Mouse (Mus musculus) thymus, adult 2 months (tissue): ENCODE results near the gene Gpn3. TPM values are rescaled to one million over a fixed set of nuclear protein-coding genes. Genes with fewer than 3 reads are reported as not detected.

ENCODE experiments used
- DNase-seq: peaks from one replicate; pipeline ENCODE4 v3.0.0; 2021
- H3K27ac ChIP-seq: fragments of 200-500 bp; 2 replicates; pipeline ENCODE4 v1.5.1; 2012; ENCODE audit warnings: low read length, control low read depth; ENCODE audit not compliant: control insufficient read depth, insufficient read depth
- H3K27me3 ChIP-seq: fragments of 200-500 bp; 2 replicates; pipeline ENCODE4 v1.6.1; 2012; ENCODE audit warnings: mild to moderate bottlenecking, low read length, moderate library complexity, mixed read lengths; ENCODE audit not compliant: control insufficient read depth, insufficient read depth
- H3K36me3 ChIP-seq: fragments of 200-500 bp; 2 replicates; pipeline ENCODE4 v1.6.1; 2012; ENCODE audit warnings: mild to moderate bottlenecking, low read length, moderate library complexity; ENCODE audit not compliant: control insufficient read depth, insufficient read depth
- H3K4me1 ChIP-seq: fragments of 200-500 bp; replicated peaks from 2 replicates; pipeline ENCODE4 v1.6.1; 2012; ENCODE audit warnings: low read length; ENCODE audit not compliant: control insufficient read depth, insufficient read depth
- H3K4me3 ChIP-seq: fragments of 200-500 bp; 2 replicates; pipeline ENCODE4 v1.5.1; 2012; ENCODE audit warnings: mild to moderate bottlenecking, low read length, control low read depth, moderate library complexity; ENCODE audit not compliant: control insufficient read depth, insufficient read depth
- CTCF ChIP-seq: fragments of 200-500 bp; IDR thresholded peaks from 2 replicates; pipeline ENCODE4 v1.5.1; 2012; ENCODE audit warnings: mild to moderate bottlenecking, control low read depth, low read length, moderate library complexity, borderline replicate concordance; ENCODE audit not compliant: control insufficient read depth, poor library complexity, insufficient read depth; ENCODE audit errors: extremely low read depth
- POLR2A ChIP-seq: fragments of 200-500 bp; IDR thresholded peaks from 2 replicates; pipeline ENCODE4 v1.6.1; 2012; ENCODE audit warnings: mild to moderate bottlenecking, low read length, control low read depth, moderate library complexity; ENCODE audit not compliant: control insufficient read depth, poor library complexity, insufficient read depth; ENCODE audit errors: extremely low read depth
- WGBS: fragments of 180-500 bp; shearing (Covaris S2); methylation state at CpG from one replicate; pipeline ENCODE4 v1.1.7; 2018; 5-methylcytosine and 5-hydroxymethylcytosine counted together
- polyA plus RNA-seq: library from polyadenylated mRNA; depleted of rRNA; stranded (reverse); fragments of >200 nt; gene quantifications from 2 replicates; pipeline ENCODE4 v1.2.3, GENCODE M21; 2012

Gpn3 gene
- polyA plus RNA-seq, 1 experiment: 103 TPM

DNA sequence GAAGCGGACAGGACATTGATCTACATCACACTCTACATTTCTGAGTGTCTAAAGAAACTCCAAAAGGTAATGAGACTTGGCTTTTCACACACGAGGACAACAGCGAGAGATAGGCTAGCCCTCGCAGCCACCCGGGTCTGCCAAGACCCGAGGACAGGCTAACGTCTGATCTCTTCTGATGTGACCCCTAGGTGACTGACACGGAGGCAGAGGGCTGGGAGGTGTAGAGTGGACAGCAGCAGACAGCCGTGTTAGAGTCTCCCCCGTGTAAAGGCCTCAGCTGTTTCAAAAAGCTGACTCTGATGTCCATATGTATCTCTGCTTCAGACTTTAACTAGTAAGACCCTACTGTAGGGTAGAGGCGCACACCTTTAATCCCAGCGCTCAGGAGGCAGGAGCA, 31.7 kb downstream of the Gpn3 start:
- Histone ChIP-seq H3K36me3 (peaks cover 67% of the 10 kb centered on the region), H3K27me3 (no peaks in the 10 kb centered on the region), H3K4me3 (no peak overlapping the region), H3K4me1 (peaks cover 12% of the 10 kb centered on the region), H3K27ac (no peak overlapping the region)
- TF ChIP-seq POLR2A: no peak
- TF ChIP-seq CTCF: no peak
- 98% methylated on average over 12 of the region's 12 CpGs for WGBS
- no peak for DNase-seq

DNA sequence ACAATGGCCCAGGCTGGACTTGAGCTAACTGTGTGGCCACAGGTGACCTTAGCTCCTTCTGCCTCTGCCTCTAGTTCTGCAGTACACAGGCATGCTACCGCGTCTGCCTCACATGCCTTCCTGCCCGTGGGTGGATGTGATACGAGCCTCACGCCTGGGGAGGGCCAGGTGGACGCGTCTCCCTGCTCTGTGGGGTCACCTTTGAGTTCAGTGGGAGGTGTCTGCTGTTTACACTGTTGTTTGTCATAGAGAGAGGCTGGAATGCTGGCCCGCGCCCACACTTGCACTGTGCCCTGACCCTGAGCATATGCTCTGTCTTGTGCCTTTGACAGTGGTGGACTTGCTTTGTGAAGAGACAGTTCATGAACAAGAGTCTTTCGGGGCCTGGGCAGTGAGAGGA, 33.9 kb downstream of the Gpn3 start:
- H3K4me1 ChIP-seq: peaks cover 9% of the 10 kb centered on the region
- no peak for DNase-seq
- H3K27ac ChIP-seq: no peak overlapping the region
- H3K36me3 ChIP-seq: peaks cover 71% of the 10 kb centered on the region
- 97% methylated on average over 10 of the region's 10 CpGs for WGBS
- no peak overlapping the region for H3K4me3 ChIP-seq
- H3K27me3 ChIP-seq: no peaks in the 10 kb centered on the region
- TF ChIP-seq POLR2A (no peak), CTCF (no peak)

DNA sequence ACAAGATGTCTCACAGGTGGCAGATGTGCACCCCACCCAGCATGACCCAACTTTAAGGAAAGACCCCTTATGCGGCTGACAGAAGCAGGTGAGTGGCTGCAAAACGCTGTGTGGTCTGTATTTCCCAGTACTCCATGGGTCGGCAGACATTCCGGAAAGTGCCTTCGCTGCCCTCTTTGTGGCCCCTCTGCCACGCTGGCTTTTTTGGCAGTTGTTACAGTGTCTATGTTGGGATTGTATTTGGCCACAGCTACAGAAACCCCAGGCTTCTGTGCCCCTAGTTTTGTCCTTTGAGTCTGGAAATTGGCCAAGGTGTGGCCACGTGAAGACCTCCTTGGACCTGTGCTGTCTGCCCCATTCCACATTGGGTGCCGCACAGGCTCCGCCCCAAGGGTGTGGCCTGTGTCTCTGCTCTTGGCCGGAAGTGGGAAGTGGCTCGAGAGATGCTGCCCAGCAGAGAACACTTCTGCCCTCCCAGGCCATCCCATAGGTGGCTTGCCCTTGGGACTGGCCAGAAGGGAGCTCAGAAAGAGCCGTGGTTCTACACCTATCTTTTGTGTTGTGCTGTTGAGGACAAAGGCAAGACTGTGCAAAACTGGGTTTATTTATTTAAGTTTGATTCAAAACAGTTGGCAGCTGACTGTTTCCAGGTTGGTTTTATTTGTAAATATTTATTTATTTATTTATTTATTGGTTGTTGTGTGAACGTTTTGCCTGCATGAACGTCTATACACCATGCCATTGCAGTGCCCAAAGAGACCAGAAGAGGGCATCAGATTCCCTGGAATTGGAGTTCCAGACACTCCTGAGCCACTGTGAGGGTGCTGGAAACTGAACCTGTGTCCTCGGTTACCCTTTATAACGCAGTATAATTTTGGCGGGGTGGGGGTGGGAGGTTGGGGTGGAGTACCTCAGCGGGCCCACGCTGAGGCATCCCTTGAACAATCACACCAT, 38.3 kb downstream of the Gpn3 start:
- Histone ChIP-seq H3K27ac (no peak overlapping the region), H3K27me3 (no peaks in the 10 kb centered on the region)
- 96% methylated on average over 19 of the region's 19 CpGs for WGBS

DNA sequence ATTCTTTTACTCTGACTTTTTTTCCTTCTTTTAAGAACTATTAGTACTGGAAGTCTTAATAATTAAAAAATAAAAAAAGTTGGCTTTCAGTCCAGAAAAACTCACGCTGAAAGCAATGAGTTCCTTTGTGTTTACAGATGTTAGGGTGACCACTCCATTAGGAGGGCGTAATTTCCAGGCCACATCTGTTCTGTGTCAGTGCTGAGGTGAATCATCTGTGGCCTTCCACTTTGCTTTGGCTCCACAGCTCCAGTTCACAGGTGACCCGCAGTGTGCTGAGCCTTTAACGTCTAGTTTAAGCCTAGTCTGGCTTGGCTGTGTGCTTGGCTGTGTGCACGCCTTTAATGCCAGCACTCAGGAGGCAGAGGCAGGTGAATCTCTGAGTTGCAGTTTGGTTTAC, 40.2 kb downstream of the Gpn3 start:
- Histone ChIP-seq H3K4me3 (no peak overlapping the region), H3K27me3 (no peaks in the 10 kb centered on the region), H3K4me1 (no peaks in the 10 kb centered on the region), H3K27ac (no peak overlapping the region), H3K36me3 (peaks cover 16% of the 10 kb centered on the region)
- WGBS: 95% methylated on average over 5 of the region's 5 CpGs
- TF ChIP-seq POLR2A: no peak
- TF ChIP-seq CTCF: no peak
- no peak for DNase-seq

More for the DNA sequence above, 38.3 kb downstream of the Gpn3 start:
- Histone ChIP-seq H3K4me3 (no peak overlapping the region), H3K4me1 (no peaks in the 10 kb centered on the region), H3K36me3 (peaks cover 35% of the 10 kb centered on the region)
- TF ChIP-seq POLR2A (no peak), CTCF (no peak)
- DNase-seq: no peak

DNA sequence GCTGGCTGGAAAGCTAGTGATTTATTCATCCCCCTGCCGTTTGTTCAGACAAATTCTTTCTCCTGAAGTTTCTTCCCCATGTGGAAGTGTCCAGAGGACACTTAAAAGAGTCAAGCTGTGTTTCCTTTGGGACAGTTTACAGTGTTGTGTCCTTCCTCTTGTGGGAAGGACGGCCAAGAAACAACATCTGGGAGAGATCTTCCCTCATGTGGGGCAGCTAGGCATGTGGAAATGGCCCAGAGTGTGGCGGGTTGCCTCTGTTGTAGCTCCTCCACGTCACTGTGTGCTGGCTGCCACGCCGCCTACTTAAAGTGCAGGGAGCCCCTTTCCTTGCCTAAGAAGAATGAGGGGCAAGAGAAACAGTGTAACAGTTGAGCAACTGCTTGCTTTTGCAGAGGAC, 41.1 kb downstream of the Gpn3 start:
- Histone ChIP-seq H3K27ac (no peak overlapping the region), H3K27me3 (no peaks in the 10 kb centered on the region), H3K4me3 (no peak overlapping the region), H3K36me3 (peaks cover 14% of the 10 kb centered on the region), H3K4me1 (no peaks in the 10 kb centered on the region)
- TF ChIP-seq POLR2A (no peak), CTCF (no peak)
- no peak for DNase-seq
- 83% methylated on average over 6 of the region's 6 CpGs for WGBS

DNA sequence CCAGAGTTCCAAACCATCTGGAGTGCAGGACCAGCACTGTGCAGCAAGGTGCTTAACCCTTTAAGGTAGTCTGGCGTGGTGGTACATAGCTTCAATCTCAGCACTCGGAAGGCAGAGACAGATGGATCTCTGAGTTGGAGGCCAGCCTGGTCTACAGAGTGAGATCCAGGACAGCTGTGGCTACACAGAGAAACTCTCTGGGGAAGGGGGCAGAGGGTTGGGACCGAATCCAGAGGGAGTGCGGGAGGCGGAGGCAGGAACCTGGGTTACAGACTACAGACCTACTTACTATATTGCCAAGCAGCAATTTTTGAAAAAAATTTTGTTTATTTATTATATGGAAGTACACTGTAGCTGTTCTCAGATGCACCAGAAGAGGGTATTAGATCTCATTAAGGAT, 42.7 kb downstream of the Gpn3 start:
- Histone ChIP-seq H3K27me3 (no peaks in the 10 kb centered on the region), H3K36me3 (peaks cover 11% of the 10 kb centered on the region), H3K27ac (no peak overlapping the region), H3K4me1 (no peaks in the 10 kb centered on the region), H3K4me3 (no peak overlapping the region)
- 95% methylated on average over 5 of the region's 5 CpGs for WGBS
- TF ChIP-seq POLR2A (no peak), CTCF (no peak)
- no peak for DNase-seq
